Mouse (Mus musculus) thymus, postnatal 25 days (tissue): Measurements from ENCODE around the gene Cd7.
"Not testable (repeated sequence)": the region's sequence is repeated elsewhere in the genome, so short reads cannot be mapped to it uniquely, and the experiment has no call there.

Experiments used
- DNase-seq: peaks from one replicate; pipeline ENCODE4 v3.0.0; 2022

The Cd7 gene

GRCm38 (mm10) chr11:121047826-121048399 is 8.7 kb upstream of the Cd7 start:
- no peak for DNase-seq

GRCm38 (mm10) chr11:121045286-121045685 is 6.1 kb upstream of the Cd7 start:
- no peak for DNase-seq

GRCm38 (mm10) chr11:121043025-121043424 is 3.8 kb upstream of the Cd7 start:
- not testable (repeated sequence) for DNase-seq

GRCm38 (mm10) chr11:121042480-121042879 is 3.3 kb upstream of the Cd7 start:
- DNase-seq, result no peak

- no peak for DNase-seq
Measured at GRCm38 (mm10) chr11:121041636-121042035, 2.4 kb upstream of the Cd7 start.

- peak; percentile 81 for DNase-seq
Measured at GRCm38 (mm10) chr11:121041212-121041611, 2.0 kb upstream of the Cd7 start.

- peak; percentile 30 for DNase-seq
Measured at GRCm38 (mm10) chr11:121038366-121039240, 615 bp downstream of the Cd7 start.

- no peak for DNase-seq
Measured at GRCm38 (mm10) chr11:121033118-121033517, 6.1 kb downstream of the Cd7 start.

- no peak for DNase-seq
Measured at GRCm38 (mm10) chr11:121027259-121027658, 12.0 kb downstream of the Cd7 start.

GRCm38 (mm10) chr11:121024163-121024562 is 15.1 kb downstream of the Cd7 start:
- DNase-seq, result no peak

- no peak for DNase-seq
Measured at GRCm38 (mm10) chr11:121019501-121019900, 19.7 kb downstream of the Cd7 start.

- DNase-seq, result peak; percentile 65
Measured at GRCm38 (mm10) chr11:121017703-121018102, 21.5 kb downstream of the Cd7 start.

GRCm38 (mm10) chr11:121015472-121015871 is 23.7 kb downstream of the Cd7 start:
- no peak for DNase-seq

- no peak for DNase-seq
Measured at GRCm38 (mm10) chr11:121014896-121015300, 24.3 kb downstream of the Cd7 start.

- no peak for DNase-seq
Measured at GRCm38 (mm10) chr11:121013656-121014055, 25.6 kb downstream of the Cd7 start.

GRCm38 (mm10) chr11:121010044-121010755 is 29.0 kb downstream of the Cd7 start:
- no peak for DNase-seq

GRCm38 (mm10) chr11:121006184-121006583 is 33.0 kb downstream of the Cd7 start:
- DNase-seq, result no peak

GRCm38 (mm10) chr11:121004281-121004680 is 34.9 kb downstream of the Cd7 start:
- DNase-seq, result no peak

GRCm38 (mm10) chr11:121001966-121002365 is 37.3 kb downstream of the Cd7 start:
- DNase-seq, result no peak

GRCm38 (mm10) chr11:120994741-120995140 is 44.5 kb downstream of the Cd7 start:
- no peak for DNase-seq

GRCm38 (mm10) chr11:120993586-120993985 is 45.6 kb downstream of the Cd7 start:
- no peak for DNase-seq

- no peak for DNase-seq
Measured at GRCm38 (mm10) chr11:120993080-120993479, 46.1 kb downstream of the Cd7 start.

GRCm38 (mm10) chr11:120991791-120992190 is 47.4 kb downstream of the Cd7 start:
- DNase-seq, result no peak
